Mouse (Mus musculus) embryonic facial prominence, embryonic 10.5 days (tissue): ENCODE data around the gene Ap5s1. TPM values are rescaled to one million over a fixed set of nuclear protein-coding genes. Genes with fewer than 3 reads are reported as not detected.

Experiments
- DNase-seq: peaks from one replicate; pipeline ENCODE4 v3.0.0-alpha.2; 2017; ENCODE audit warnings: low spot score
- H3K27ac ChIP-seq: fragments of 300-500 bp; sonication (generic); replicated peaks from 2 replicates; pipeline ENCODE4 v1.5.1; 2016; ENCODE audit warnings: mild to moderate bottlenecking
- H3K27me3 ChIP-seq: fragments of 300-500 bp; sonication (generic); replicated peaks from 2 replicates; pipeline ENCODE4 v1.6.1; 2016; ENCODE audit warnings: low read depth, mild to moderate bottlenecking; ENCODE audit not compliant: poor library complexity, severe bottlenecking
- H3K36me3 ChIP-seq: fragments of 300-500 bp; sonication (generic); replicated peaks from 2 replicates; pipeline ENCODE4 v1.6.1; 2016; ENCODE audit warnings: mild to moderate bottlenecking, moderate library complexity
- H3K4me1 ChIP-seq: fragments of 300-500 bp; sonication (generic); 2 replicates; pipeline ENCODE4 v1.6.1; 2016
- H3K4me3 ChIP-seq: fragments of 300-500 bp; sonication (generic); 2 replicates; pipeline ENCODE4 v1.5.1; 2016; ENCODE audit warnings: mild to moderate bottlenecking, moderate library complexity
- H3K9me3 ChIP-seq: fragments of 300-500 bp; sonication (generic); 2 replicates; pipeline ENCODE4 v1.6.1; 2016; ENCODE audit warnings: mild to moderate bottlenecking
- WGBS: fragments of 180-500 bp; shearing (Covaris S2); methylation state at CpG from one replicate; pipeline ENCODE4 v1.1.7; 2016; 5-methylcytosine and 5-hydroxymethylcytosine counted together
- polyA plus RNA-seq: library from polyadenylated mRNA; unstranded; fragments of >200 nt; fragmentation: Nextera tagmentation; extraction: Ambion mirVana; gene quantifications from 2 replicates; pipeline ENCODE4 v1.2.1, GENCODE M21; 2016

Gene Ap5s1
- polyA plus RNA-seq, 1 experiment from 2014 or later: 23.3 TPM

- H3K36me3 ChIP-seq: peaks cover 10% of the 10 kb centered on the region; the same call in 1 of the 2 replicates
- no peaks in the 10 kb centered on the region for H3K9me3 ChIP-seq
- no peaks in the 10 kb centered on the region for H3K27me3 ChIP-seq
- peaks cover 36% of the 10 kb centered on the region for H3K4me1 ChIP-seq
- DNase-seq: peak; percentile 99
- peak within 1 kb of the TSS; percentile 90 for H3K4me3 ChIP-seq
- peak within 1 kb of the TSS; percentile 99 for H3K27ac ChIP-seq
- WGBS: under 1% methylated on average over 49 of the region's 49 CpGs
These were observed 55.4 kb downstream of the Ap5s1 start, which contains the start of gene Pank2 for GRCm38 (mm10) chr2:131262213-131262672. Gene Pank2 (plus strand): TSS chr2:131262495.

Other genes with a start within 250 kb of the Ap5s1 start
- gene Gfra4, start 164.0 kb upstream of the Ap5s1 start, polyA plus RNA-seq: 5.6 and 7.2 TPM in 2 replicates
- gene Adam33, start 143.3 kb upstream of the Ap5s1 start, polyA plus RNA-seq: 0.64 and 1.0 TPM in 2 replicates
- gene Siglec1, start 120.3 kb upstream of the Ap5s1 start, polyA plus RNA-seq: 0.06 and 0.16 TPM in 2 replicates
- 9.7 and 14.1 TPM in 2 replicates for gene Hspa12b, start 79.8 kb upstream of the Ap5s1 start, polyA plus RNA-seq
- gene Gm11037, start 73.6 kb upstream of the Ap5s1 start, polyA plus RNA-seq: not detected in 2 replicates
- 115 and 119 TPM in 2 replicates for gene 1700037H04Rik, start 47.0 kb upstream of the Ap5s1 start, polyA plus RNA-seq
- 7.4 and 7.6 TPM in 2 replicates for gene Cenpb, start 27.0 kb upstream of the Ap5s1 start, polyA plus RNA-seq
- gene Cdc25b, start 20.1 kb upstream of the Ap5s1 start, polyA plus RNA-seq: 50.0 and 52.6 TPM in 2 replicates
- 3.2 TPM in 2 replicates for gene Spef1, start 19.8 kb upstream of the Ap5s1 start, polyA plus RNA-seq
- gene Mavs, start 27.0 kb downstream of the Ap5s1 start, polyA plus RNA-seq: 19.4 and 20.4 TPM in 2 replicates
- gene Pank2, start 55.4 kb downstream of the Ap5s1 start, polyA plus RNA-seq: 44.2 and 44.6 TPM in 2 replicates
- 8.1 and 9.7 TPM in 2 replicates for gene Rnf24, start 145.8 kb downstream of the Ap5s1 start, polyA plus RNA-seq